8 mouse cellular contexts compared by ENCODE assay signal in genomic region chr7:45509181-45509882, GRCm38 (mm10). TPM values are rescaled to one million over a fixed set of nuclear protein-coding genes. Genes with fewer than 3 reads are reported as not detected.
DNase-seq lines count a peak whose midpoint lies in the region; ATAC-seq and TF ChIP-seq lines count a peak whose summit lies in the region.

No protein-coding gene starts in this region.

- peak overlapping the region; percentile 85 for H3K4me2 ChIP-seq in heart, embryonic 15.5 days
- H3K4me2 ChIP-seq in heart, postnatal 0 days (ENCODE audit: low read depth, low read length), result peak overlapping the region; percentile 85

- H3K4me1 ChIP-seq in heart, embryonic 15.5 days (replicated peaks), result peaks cover 19% of the 10 kb centered on the region
- peaks cover 7 to 10% of the 10 kb centered on the region in 2 experiments for H3K4me1 ChIP-seq in MEL (ENCODE audit: control insufficient read depth in 1 of 2, insufficient read depth in 2 of 2, low read length in 2 of 2)
- peaks cover 13% of the 10 kb centered on the region for H3K4me1 ChIP-seq in heart, postnatal 0 days (ENCODE audit: control insufficient read depth, insufficient read depth)

- H3K27me3 ChIP-seq in heart, embryonic 15.5 days, result no peaks in the 10 kb centered on the region
- no peaks in the 10 kb centered on the region for H3K27me3 ChIP-seq in MEL (ENCODE audit: control insufficient read depth in 1 of 2, insufficient read depth in 2 of 2, low read length in 2 of 2)
- H3K27me3 ChIP-seq in heart, postnatal 0 days (ENCODE audit: control insufficient read depth, insufficient read depth, low read length), result no peaks in the 10 kb centered on the region

- 30% methylated on average over 19 of the region's 19 CpGs for WGBS in heart, embryonic 15.5 days
- 31% methylated on average over 19 of the region's 19 CpGs for WGBS in heart, postnatal 0 days

- TF ChIP-seq RAD21 in MEL (IDR thresholded peaks at IDR 0.05; ENCODE audit: low read depth, low read length), result no peak

- H3K36me3 ChIP-seq in heart, embryonic 15.5 days, result peaks cover 9% of the 10 kb centered on the region; the same call in 1 of the 2 replicates
- H3K36me3 ChIP-seq in MEL (ENCODE audit: control insufficient read depth in 1 of 2, insufficient read depth in 2 of 2, low read length in 2 of 2), result peaks cover 8 to 16% of the 10 kb centered on the region in 2 experiments
- H3K36me3 ChIP-seq in heart, postnatal 0 days (replicated peaks; ENCODE audit: control insufficient read depth, insufficient read depth, low read length), result peaks cover 29% of the 10 kb centered on the region

- peak overlapping the region; percentile 79 for H3K4me3 ChIP-seq in heart, embryonic 15.5 days
- peak overlapping the region; percentile 72 to 87 for H3K4me3 ChIP-seq in MEL (ENCODE audit: control insufficient read depth in 1 of 2, insufficient read depth in 1 of 2, low read depth in 2 of 2, low read length in 2 of 2)
- peak overlapping the region; percentile 92 for H3K4me3 ChIP-seq in heart, postnatal 0 days (ENCODE audit: low read depth, low read length)

- peak overlapping the region; percentile 90 for H3K27ac ChIP-seq in heart, embryonic 15.5 days
- peak overlapping the region; percentile 95 for H3K27ac ChIP-seq in MEL (ENCODE audit: control insufficient read depth, low read depth, low read length)
- peak overlapping the region; percentile 86 for H3K27ac ChIP-seq in heart, postnatal 0 days (ENCODE audit: low read depth)

- TF ChIP-seq CTCF in MEL (IDR thresholded peaks at IDR 0.05 in 2 of 3, conservative IDR thresholded peaks at IDR 0.05 in 1 of 3; ENCODE audit: control insufficient read depth in 1 of 3, insufficient read depth in 1 of 3, low read depth in 2 of 3, low read length in 3 of 3, poor library complexity in 1 of 3, severe bottlenecking in 1 of 3), result no peak
- TF ChIP-seq CTCF in heart, postnatal 0 days (IDR thresholded peaks at IDR 0.05; ENCODE audit: low read depth), result no peak

- no peak; the same call in 1 of the 2 replicates for ATAC-seq in heart, embryonic 15.5 days (replicated peaks; ENCODE audit: insufficient number of reproducible peaks, insufficient read depth, low FRiP score, low read depth)
- ATAC-seq in heart, postnatal 0 days (ENCODE audit: insufficient read depth, low read depth), result no peak
- ATAC-seq in megakaryocyte, adult 5-6 weeks (ENCODE audit: poor library complexity, severe bottlenecking), result 0 out of 2 replicates have a peak, but pooled peaks have one; percentile 4

- intact Hi-C loops in left cerebral cortex, postnatal 4 days (cut with DNase I), result no loop called here

- no peaks in the 10 kb centered on the region for H3K9me3 ChIP-seq in heart, embryonic 15.5 days (replicated peaks)
- no peaks in the 10 kb centered on the region for H3K9me3 ChIP-seq in MEL (replicated peaks; ENCODE audit: insufficient read depth, low read length)
- no peaks in the 10 kb centered on the region for H3K9me3 ChIP-seq in heart, postnatal 0 days (replicated peaks; ENCODE audit: control insufficient read depth, low read length)

- peaks cover 26% of the 10 kb centered on the region for H3K79me2 ChIP-seq in MEL (ENCODE audit: control insufficient read depth, insufficient read depth, low read length, poor library complexity)

- no peak for TF ChIP-seq POLR2A in MEL (IDR thresholded peaks at IDR 0.05; ENCODE audit: control insufficient read depth in 1 of 2, insufficient read depth in 1 of 2, low read depth in 1 of 2, low read length in 2 of 2, poor library complexity in 1 of 2)

- TF ChIP-seq EP300 in MEL (IDR thresholded peaks at IDR 0.05; ENCODE audit: low read depth in 1 of 2, low read length in 2 of 2), result no peak
- TF ChIP-seq EP300 in heart, postnatal 0 days (IDR thresholded peaks at IDR 0.05; ENCODE audit: low read depth), result no peak

- H3K9ac ChIP-seq in heart, embryonic 15.5 days, result peak overlapping the region; percentile 79
- H3K9ac ChIP-seq in MEL (ENCODE audit: control insufficient read depth, low read depth, low read length, poor library complexity, severe bottlenecking), result peak overlapping the region; percentile 86
- peak overlapping the region; percentile 84 for H3K9ac ChIP-seq in heart, postnatal 0 days (replicated peaks; ENCODE audit: low read depth, low read length)

- no peak for DNase-seq in heart, adult 9 months (ENCODE audit: low spot score in 2 of 2)
- peak; percentile 65 for DNase-seq in MEL (ENCODE audit: low read depth, low spot score)
- DNase-seq in heart, postnatal 0 days (ENCODE audit: low spot score), result no peak
- DNase-seq in right cerebral cortex, postnatal 25 days, result no peak
- no peak for DNase-seq in gastrocnemius, adult 8-10 months (ENCODE audit: low spot score in 2 of 2)
- DNase-seq in left cerebral cortex, postnatal 4 days, result no peak

TF ChIP-seq in MEL, 35 proteins besides CTCF, POLR2A, EP300 and RAD21:
- no peak for TF ChIP-seq POLR2AphosphoS5 (IDR thresholded peaks at IDR 0.05; ENCODE audit: borderline replicate concordance, low read depth, low read length)
- TF ChIP-seq CHD1 (IDR thresholded peaks at IDR 0.05; ENCODE audit: low read depth, low read length), result peak; percentile 59; the same call in 1 of the 2 replicates
- no peak for TF ChIP-seq USF2 (IDR thresholded peaks at IDR 0.05; ENCODE audit: borderline replicate concordance in 1 of 2, insufficient read depth in 1 of 2, low read depth in 1 of 2, low read length in 2 of 2)

RNA-seq across cellular contexts. Expression of gene Nucb1, which starts 0.9 kb away (rescaled TPM):
- 144 and 177 TPM in 2 replicates for polyA plus RNA-seq in heart, embryonic 15.5 days (2015; fragmentation: Nextera tagmentation; extraction: Ambion mirVana)
- 196 and 224 TPM in 2 replicates for total RNA-seq in MEL (2012; rRNA removed)
- 100 to 1,000 TPM in 1 of 2 experiments, 10 to 100 TPM in 1; 92.3 to 343 TPM for polyA plus RNA-seq in MEL (2012; ENCODE audit: insufficient read depth in 1 of 2, insufficient read length in 2 of 2, low read depth in 1 of 2, low replicate concordance in 2 of 2, missing spikeins in 1 of 2)
- 78.4 and 107 TPM in 2 replicates for total RNA-seq in heart, postnatal 0 days (2014; rRNA removed; ENCODE audit: low replicate concordance)
- 108 and 110 TPM in 2 replicates for polyA plus RNA-seq in heart, postnatal 0 days (2015; fragmentation: Nextera tagmentation; extraction: Ambion mirVana)
- 54.9 and 59.1 TPM in 2 replicates for total RNA-seq in megakaryocyte, adult 5-6 weeks (2015)
- 178 and 199 TPM in 2 replicates for total RNA-seq in megakaryocyte, adult 5-6 weeks (2017)
- 10 to 100 TPM; 51.1 to 66.1 (median 56.8) TPM for total RNA-seq in gastrocnemius, adult 8-10 months (2022)
- 100 to 1,000 TPM; 110 to 116 TPM for total RNA-seq in left cerebral cortex, postnatal 4 days (2021)

RNA-seq across cellular contexts. Expression of gene Ppp1r15a, which starts 16.7 kb away (rescaled TPM):
- 25.3 and 37.6 TPM in 2 replicates for polyA plus RNA-seq in heart, embryonic 15.5 days (2015; fragmentation: Nextera tagmentation; extraction: Ambion mirVana)
- total RNA-seq in MEL (2012; rRNA removed), result 27.0 and 27.2 TPM in 2 replicates
- polyA plus RNA-seq in MEL (2012; ENCODE audit: insufficient read depth in 1 of 2, insufficient read length in 2 of 2, low read depth in 1 of 2, low replicate concordance in 2 of 2, missing spikeins in 1 of 2), result 10 to 100 TPM in 1 of 2 experiments, not detected in 1; 78.0 TPM
- 10.6 and 28.8 TPM in 2 replicates for total RNA-seq in heart, postnatal 0 days (2014; rRNA removed; ENCODE audit: low replicate concordance)
- 19.2 and 22.8 TPM in 2 replicates for polyA plus RNA-seq in heart, postnatal 0 days (2015; fragmentation: Nextera tagmentation; extraction: Ambion mirVana)
- total RNA-seq in megakaryocyte, adult 5-6 weeks (2015), result 29.2 and 39.1 TPM in 2 replicates
- total RNA-seq in megakaryocyte, adult 5-6 weeks (2017), result 50.0 and 64.7 TPM in 2 replicates
- 10 to 100 TPM; 19.6 to 34.3 (median 29.4) TPM for total RNA-seq in gastrocnemius, adult 8-10 months (2022)
- 10 to 100 TPM; 19.0 to 24.6 TPM for total RNA-seq in left cerebral cortex, postnatal 4 days (2021)

RNA-seq across cellular contexts. Expression of gene Plekha4, which starts 16.8 kb away (rescaled TPM):
- polyA plus RNA-seq in heart, embryonic 15.5 days (2015; fragmentation: Nextera tagmentation; extraction: Ambion mirVana), result 1.0 and 2.6 TPM in 2 replicates
- 0.12 and 0.36 TPM in 2 replicates for total RNA-seq in MEL (2012; rRNA removed)
- polyA plus RNA-seq in MEL (2012; ENCODE audit: insufficient read depth in 1 of 2, insufficient read length in 2 of 2, low read depth in 1 of 2, low replicate concordance in 2 of 2, missing spikeins in 1 of 2), result under 1 TPM in 1 of 2 experiments, not detected in 1; 0.65 TPM
- 1.3 and 3.4 TPM in 2 replicates for total RNA-seq in heart, postnatal 0 days (2014; rRNA removed; ENCODE audit: low replicate concordance)
- 0.78 and 1.2 TPM in 2 replicates for polyA plus RNA-seq in heart, postnatal 0 days (2015; fragmentation: Nextera tagmentation; extraction: Ambion mirVana)
- total RNA-seq in megakaryocyte, adult 5-6 weeks (2015), result not detected in 2 replicates
- total RNA-seq in megakaryocyte, adult 5-6 weeks (2017), result 0.24 TPM in 1 of 2 replicates, not detected in the other
- 1 to 10 TPM; 1.4 to 5.4 (median 4.6) TPM for total RNA-seq in gastrocnemius, adult 8-10 months (2022)
- 1 to 10 TPM in 1 of 2 experiments, under 1 TPM in 1; 0.90 to 2.7 TPM for total RNA-seq in left cerebral cortex, postnatal 4 days (2021)

RNA-seq across cellular contexts. Expression of gene Dhdh, which starts 20.7 kb away (rescaled TPM):
- 4.0 and 4.1 TPM in 2 replicates for polyA plus RNA-seq in heart, embryonic 15.5 days (2015; fragmentation: Nextera tagmentation; extraction: Ambion mirVana)
- 0.08 and 0.10 TPM in 2 replicates for total RNA-seq in MEL (2012; rRNA removed)
- 1 to 10 TPM in 1 of 2 experiments, not detected in 1; 1.6 TPM for polyA plus RNA-seq in MEL (2012; ENCODE audit: insufficient read depth in 1 of 2, insufficient read length in 2 of 2, low read depth in 1 of 2, low replicate concordance in 2 of 2, missing spikeins in 1 of 2)
- total RNA-seq in heart, postnatal 0 days (2014; rRNA removed; ENCODE audit: low replicate concordance), result 3.4 and 5.6 TPM in 2 replicates
- 5.1 and 5.3 TPM in 2 replicates for polyA plus RNA-seq in heart, postnatal 0 days (2015; fragmentation: Nextera tagmentation; extraction: Ambion mirVana)
- 15.5 and 18.3 TPM in 2 replicates for total RNA-seq in megakaryocyte, adult 5-6 weeks (2015)
- total RNA-seq in megakaryocyte, adult 5-6 weeks (2017), result 14.2 and 16.0 TPM in 2 replicates
- 10 to 100 TPM; 22.2 to 29.9 (median 27.6) TPM for total RNA-seq in gastrocnemius, adult 8-10 months (2022)
- total RNA-seq in left cerebral cortex, postnatal 4 days (2021), result 1 to 10 TPM; 2.6 to 3.2 TPM

RNA-seq across cellular contexts. Expression of gene Gm45808, which starts 22.7 kb away (rescaled TPM):
- polyA plus RNA-seq in heart, embryonic 15.5 days (2015; fragmentation: Nextera tagmentation; extraction: Ambion mirVana), result not detected in 2 replicates
- total RNA-seq in MEL (2012; rRNA removed), result not detected in 2 replicates
- polyA plus RNA-seq in MEL (2012; ENCODE audit: insufficient read depth in 1 of 2, insufficient read length in 2 of 2, low read depth in 1 of 2, low replicate concordance in 2 of 2, missing spikeins in 1 of 2), result not detected
- total RNA-seq in heart, postnatal 0 days (2014; rRNA removed; ENCODE audit: low replicate concordance), result 14.2 TPM in 1 of 2 replicates, not detected in the other
- polyA plus RNA-seq in heart, postnatal 0 days (2015; fragmentation: Nextera tagmentation; extraction: Ambion mirVana), result 0.18 TPM in 1 of 2 replicates, not detected in the other
- not detected in 2 replicates for total RNA-seq in megakaryocyte, adult 5-6 weeks (2015)
- 0.61 TPM in 1 of 2 replicates, not detected in the other for total RNA-seq in megakaryocyte, adult 5-6 weeks (2017)
- 10 to 100 TPM in 3 of 4 experiments, 1 to 10 TPM in 1; 9.7 to 19.4 (median 11.8) TPM for total RNA-seq in gastrocnemius, adult 8-10 months (2022)
- total RNA-seq in left cerebral cortex, postnatal 4 days (2021), result not detected
